Mouse (Mus musculus): ENCODE data around the gene Cyp2c40. TPM values are rescaled to one million over a fixed set of nuclear protein-coding genes. Genes with fewer than 3 reads are reported as not detected.
"Not testable (repeated sequence)": the region's sequence is repeated elsewhere in the genome, so short reads cannot be mapped to it uniquely, and the experiment has no call there.

The Cyp2c40 gene
- not detected for total RNA-seq (2021)
- long read RNA-seq, experiment 1 = 0 reads
- long read RNA-seq, experiment 2 = 0 reads

DNA sequence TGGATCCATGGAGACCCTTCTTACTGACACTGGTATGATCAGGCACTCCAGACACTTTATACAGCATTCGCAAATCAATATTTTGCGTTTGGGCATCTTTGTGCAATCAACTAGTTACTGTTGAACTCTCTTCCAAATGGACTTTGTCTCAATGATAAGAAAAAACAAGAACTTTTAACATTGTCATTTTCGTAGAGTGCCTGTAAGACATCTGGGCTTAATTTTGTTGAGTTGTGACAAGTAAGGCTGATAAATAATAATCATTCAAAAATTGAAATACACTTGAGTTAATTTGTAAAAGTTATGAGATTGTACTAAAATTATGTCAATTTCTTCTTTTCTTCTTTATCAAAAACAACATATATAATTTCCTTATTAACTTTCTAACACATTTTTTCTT, at the start of gene Cyp2c40:
Gene Cyp2c40, minus strand, starts transcription at position 101 of the 400 bp plus-strand sequence.
- DNase-seq = not testable (repeated sequence)

- DNase-seq = not testable (repeated sequence)
Measured at GRCm38 (mm10) chr19:39820931-39821330, 8.3 kb upstream of the Cyp2c40 start.

- not testable (repeated sequence) for DNase-seq
Measured at GRCm38 (mm10) chr19:39816400-39816799, 3.8 kb upstream of the Cyp2c40 start.

- not testable (repeated sequence) for DNase-seq
Measured at GRCm38 (mm10) chr19:39815991-39816390, 3.4 kb upstream of the Cyp2c40 start.

DNA sequence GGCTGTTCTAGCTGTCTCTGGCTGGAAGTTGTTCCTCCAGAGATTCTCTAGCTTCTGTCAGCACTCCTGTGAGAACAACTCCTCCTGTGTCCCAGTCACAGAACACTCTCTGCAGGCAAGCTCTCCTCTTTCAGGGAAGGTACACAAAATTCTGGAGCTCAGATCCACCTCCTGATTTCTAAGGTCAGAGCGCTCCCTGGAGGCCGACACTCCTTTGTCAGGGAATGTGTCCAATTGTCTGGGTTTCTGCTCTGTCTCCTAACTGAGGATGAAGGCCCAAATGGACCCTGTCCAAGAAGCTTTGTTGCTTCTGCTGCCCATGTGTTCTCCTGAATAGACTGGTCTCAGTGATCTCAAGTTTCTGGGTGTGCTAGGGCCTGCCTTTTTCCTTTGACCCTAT, 27.2 kb downstream of the Cyp2c40 start:
- DNase-seq = not testable (repeated sequence)

DNA sequence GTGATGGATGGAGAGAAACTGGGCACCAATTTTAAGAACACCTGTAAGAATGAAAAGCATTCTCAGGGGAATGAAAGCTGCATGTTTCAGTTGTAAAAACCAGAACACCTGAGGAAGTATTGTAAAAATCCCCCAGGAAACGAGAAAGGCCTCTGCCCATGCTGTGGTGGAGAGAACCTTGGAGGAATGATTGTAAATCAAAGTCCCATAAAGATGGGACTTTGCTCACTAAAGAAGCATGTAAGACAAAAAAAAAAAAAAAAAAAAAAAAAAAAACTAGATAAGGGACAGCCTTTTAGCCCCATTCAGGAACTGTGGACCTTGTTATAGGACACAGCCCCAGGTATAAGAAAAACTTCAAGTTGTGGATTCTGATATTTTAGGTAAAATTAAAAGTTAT, 67.3 kb downstream of the Cyp2c40 start:
- no peak for DNase-seq

DNA sequence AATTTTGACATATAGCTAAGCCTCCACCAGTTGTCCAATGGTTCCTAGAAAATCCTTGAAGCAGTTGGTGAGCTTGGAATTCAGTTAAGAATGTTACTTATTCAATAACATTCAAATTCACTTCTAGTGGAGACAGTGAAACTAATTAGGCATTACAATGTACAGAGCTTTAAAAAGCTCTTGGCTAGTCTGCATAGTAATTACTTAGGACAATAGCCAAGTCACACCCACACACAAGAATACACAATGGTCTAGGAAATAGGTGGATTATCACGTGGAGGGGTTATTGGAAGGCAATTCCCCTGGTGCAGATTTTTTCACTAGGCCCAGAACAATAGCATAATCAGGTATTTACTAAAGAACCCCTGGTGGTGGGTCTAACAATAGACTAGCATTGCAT, 68.3 kb downstream of the Cyp2c40 start:
- not testable (repeated sequence) for DNase-seq

DNA sequence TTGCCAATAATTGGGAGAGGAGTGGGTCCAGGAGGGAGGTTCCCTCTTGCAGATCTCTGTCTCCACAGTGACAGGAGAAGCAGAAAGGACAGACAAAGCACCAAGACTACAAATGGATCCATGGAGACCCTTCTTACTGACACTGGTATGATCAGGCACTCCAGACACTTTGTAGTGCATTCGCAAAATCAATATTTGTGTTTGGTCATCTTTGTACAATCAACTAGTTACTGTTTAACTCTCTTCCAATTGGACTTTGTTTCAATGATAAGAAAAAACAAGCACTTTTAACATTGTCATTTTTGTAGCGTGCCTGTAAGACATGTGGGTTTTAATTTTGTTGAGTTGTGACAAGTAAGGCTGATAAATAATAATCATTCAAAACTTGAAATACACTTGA, 71.7 kb downstream of the Cyp2c40 start, which contains the start of gene Cyp2c68:
Gene Cyp2c68, minus strand, starts transcription at position 135 of the 400 bp plus-strand sequence.
- DNase-seq = no peak

Other genes starting within 250 kb of the Cyp2c40 start
- gene Cyp2c67, start 163.8 kb downstream of the Cyp2c40 start, total RNA-seq (2021) = not detected
- gene Cyp2c68, start 71.8 kb downstream of the Cyp2c40 start, total RNA-seq (2021) = not detected
- gene Cyp2c69, start 74.0 kb upstream of the Cyp2c40 start, total RNA-seq (2021) = not detected
- under 1 TPM in 1 of 2 experiments, not detected in 1; 0.14 TPM for gene Cyp2c37, start 179.6 kb upstream of the Cyp2c40 start, total RNA-seq (2021)

Data from gastrocnemius, postnatal 10 days (tissue).